Mouse (Mus musculus): ENCODE results near the gene Timp1.

- TF ChIP-seq CTCF (IDR thresholded peaks at IDR 0.05; ENCODE audit: low read depth) (no peak), EP300 (optimal IDR thresholded peaks at IDR 0.05) (no peak)
These were observed 22.7 kb upstream of the Timp1 start for GRCm38 (mm10) chrX:20847232-20847631.

All from stomach, postnatal 0 days (tissue).